Mouse (Mus musculus) liver, embryonic 13.5 days (tissue): ENCODE results near the gene Dppa2. TPM values are rescaled to one million over a fixed set of nuclear protein-coding genes. Genes with fewer than 3 reads are reported as not detected.

ENCODE experiments used
- ATAC-seq: fragments of 200-750 bp; cut with Nextera tagmentation; 2 replicates; pipeline ENCODE4 v1.8.0; 2017; ENCODE audit warnings: low read depth, mild to moderate bottlenecking, moderate number of reproducible peaks, moderate library complexity
- DNase-seq: peaks from one replicate; pipeline ENCODE4 v3.0.0; 2022
- H3K27ac ChIP-seq: fragments of 300-500 bp; sonication (generic); 2 replicates; pipeline ENCODE4 v1.5.1; 2015; ENCODE audit warnings: moderate library complexity, mild to moderate bottlenecking, inconsistent platforms
- H3K27me3 ChIP-seq: fragments of 300-500 bp; sonication (generic); 2 replicates; pipeline ENCODE4 v1.6.1; 2015; ENCODE audit warnings: mild to moderate bottlenecking, inconsistent platforms
- H3K36me3 ChIP-seq: fragments of 300-500 bp; sonication (generic); 2 replicates; pipeline ENCODE4 v1.6.1; 2015; ENCODE audit warnings: mild to moderate bottlenecking, inconsistent platforms
- H3K4me1 ChIP-seq: fragments of 300-500 bp; sonication (generic); replicated peaks from 2 replicates; pipeline ENCODE4 v1.6.1; 2015; ENCODE audit warnings: inconsistent platforms
- H3K4me2 ChIP-seq: fragments of 300-500 bp; sonication (generic); 2 replicates; pipeline ENCODE4 v1.6.1; 2015; ENCODE audit warnings: inconsistent platforms, mild to moderate bottlenecking, moderate library complexity
- H3K4me3 ChIP-seq: fragments of 300-500 bp; sonication (generic); replicated peaks from 2 replicates; pipeline ENCODE4 v1.5.1; 2015; ENCODE audit warnings: mild to moderate bottlenecking, inconsistent platforms
- H3K9ac ChIP-seq: fragments of 300-500 bp; sonication (generic); 2 replicates; pipeline ENCODE4 v1.6.1; 2015; ENCODE audit warnings: mild to moderate bottlenecking, inconsistent platforms
- H3K9me3 ChIP-seq: fragments of 300-500 bp; sonication (generic); replicated peaks from 2 replicates; pipeline ENCODE4 v1.6.1; 2016; ENCODE audit warnings: inconsistent platforms
- WGBS: fragments of 180-500 bp; shearing (Covaris S2); methylation state at CpG from one replicate; pipeline ENCODE4 v1.1.7; 2015; ENCODE audit not compliant: insufficient replicate concordance; 5-methylcytosine and 5-hydroxymethylcytosine counted together
- polyA plus RNA-seq: library from polyadenylated mRNA; unstranded; fragments of >200 nt; fragmentation: Nextera tagmentation; extraction: Ambion mirVana; gene quantifications from 2 replicates; pipeline ENCODE4 v1.2.1, GENCODE M21; 2015

The Dppa2 gene
- polyA plus RNA-seq, 1 experiment from 2014 or later, result not detected

- Histone ChIP-seq H3K4me1 (no peaks in the 10 kb centered on the region), H3K4me2 (no peak overlapping the region), H3K27ac (no peak overlapping the region), H3K36me3 (no peaks in the 10 kb centered on the region), H3K9me3 (no peaks in the 10 kb centered on the region), H3K4me3 (no peak overlapping the region), H3K27me3 (no peaks in the 10 kb centered on the region), H3K9ac (no peak overlapping the region)
- no peak for ATAC-seq
- no peak for DNase-seq
- 51% methylated on average over 1 of the region's 1 CpGs for WGBS
These were observed 43.5 kb downstream of the Dppa2 start for GRCm38 (mm10) chr16:48347246-48347645.

GRCm38 (mm10) chr16:48355716-48356115 is 52.0 kb downstream of the Dppa2 start:
- Histone ChIP-seq H3K9me3 (no peaks in the 10 kb centered on the region), H3K4me1 (no peaks in the 10 kb centered on the region), H3K27ac (no peak overlapping the region), H3K36me3 (no peaks in the 10 kb centered on the region), H3K4me3 (no peak overlapping the region), H3K4me2 (no peak overlapping the region), H3K9ac (no peak overlapping the region), H3K27me3 (no peaks in the 10 kb centered on the region)
- ATAC-seq (no peak), DNase-seq (no peak)
- WGBS, result 69% methylated on average over 5 of the region's 5 CpGs

GRCm38 (mm10) chr16:48356417-48356816 is 52.7 kb downstream of the Dppa2 start:
- H3K9me3 ChIP-seq, result no peaks in the 10 kb centered on the region
- H3K4me2 ChIP-seq, result no peak overlapping the region
- H3K27ac ChIP-seq, result no peak overlapping the region
- 67% methylated on average over 1 of the region's 1 CpGs for WGBS
- H3K27me3 ChIP-seq, result no peaks in the 10 kb centered on the region
- no peaks in the 10 kb centered on the region for H3K36me3 ChIP-seq
- H3K4me1 ChIP-seq, result no peaks in the 10 kb centered on the region
- DNase-seq, result no peak
- no peak overlapping the region for H3K9ac ChIP-seq
- no peak for ATAC-seq
- H3K4me3 ChIP-seq, result no peak overlapping the region

GRCm38 (mm10) chr16:48360887-48361286 is 57.2 kb downstream of the Dppa2 start:
- no peak overlapping the region for H3K4me2 ChIP-seq
- WGBS, result 76% methylated on average over 12 of the region's 12 CpGs
- ATAC-seq, result no peak

GRCm38 (mm10) chr16:48366801-48367200 is 63.1 kb downstream of the Dppa2 start:
- H3K9ac ChIP-seq, result no peak overlapping the region
- H3K27me3 ChIP-seq, result no peaks in the 10 kb centered on the region
- no peaks in the 10 kb centered on the region for H3K9me3 ChIP-seq
- H3K36me3 ChIP-seq, result no peaks in the 10 kb centered on the region
- no peak overlapping the region for H3K4me2 ChIP-seq
- no peaks in the 10 kb centered on the region for H3K4me1 ChIP-seq
- DNase-seq (no peak), ATAC-seq (no peak)
- no peak overlapping the region for H3K4me3 ChIP-seq
- 71% methylated on average over 5 of the region's 5 CpGs for WGBS
- H3K27ac ChIP-seq, result no peak overlapping the region

More at GRCm38 (mm10) chr16:48360887-48361286, 57.2 kb downstream of the Dppa2 start:
- Histone ChIP-seq H3K27me3 (no peaks in the 10 kb centered on the region), H3K4me1 (no peaks in the 10 kb centered on the region), H3K4me3 (no peak overlapping the region), H3K27ac (no peak overlapping the region), H3K9ac (no peak overlapping the region), H3K9me3 (no peaks in the 10 kb centered on the region), H3K36me3 (no peaks in the 10 kb centered on the region)
- DNase-seq, result no peak

GRCm38 (mm10) chr16:48368096-48368495 is 64.4 kb downstream of the Dppa2 start:
- no peaks in the 10 kb centered on the region for H3K27me3 ChIP-seq
- H3K36me3 ChIP-seq, result no peaks in the 10 kb centered on the region
- no peak overlapping the region for H3K4me2 ChIP-seq
- H3K27ac ChIP-seq, result no peak overlapping the region
- no peak overlapping the region for H3K9ac ChIP-seq
- ATAC-seq, result no peak
- H3K9me3 ChIP-seq, result no peaks in the 10 kb centered on the region
- H3K4me1 ChIP-seq, result no peaks in the 10 kb centered on the region
- no peak for DNase-seq
- no peak overlapping the region for H3K4me3 ChIP-seq
- 81% methylated on average over 2 of the region's 2 CpGs for WGBS

Other genes starting within 250 kb of the Dppa2 start
- gene Dppa4, start 20.2 kb upstream of the Dppa2 start, polyA plus RNA-seq, result 0.07 TPM in 1 of 2 replicates, not detected in the other
- not detected in 2 replicates for gene Gm5485, start 108.5 kb downstream of the Dppa2 start, polyA plus RNA-seq
- not detected in 2 replicates for gene Morc1, start 127.3 kb downstream of the Dppa2 start, polyA plus RNA-seq